Mouse (Mus musculus) megakaryocyte, embryonic 14.5 days (primary cell): Measurements from ENCODE around the gene Sh3bp5l.
"Not testable (repeated sequence)": the region's sequence is repeated elsewhere in the genome, so short reads cannot be mapped to it uniquely, and the experiment has no call there.

Source experiments
- FLI1 ChIP-seq: IDR thresholded peaks from 2 replicates; pipeline ENCODE4 v1.6.1; 2012; ENCODE audit warnings: low read length, inconsistent platforms, mixed read lengths
- GATA1 ChIP-seq: IDR thresholded peaks from 3 replicates; pipeline ENCODE4 v1.6.1; 2012; ENCODE audit warnings: mixed read lengths, low read length, inconsistent platforms, borderline replicate concordance

DNA sequence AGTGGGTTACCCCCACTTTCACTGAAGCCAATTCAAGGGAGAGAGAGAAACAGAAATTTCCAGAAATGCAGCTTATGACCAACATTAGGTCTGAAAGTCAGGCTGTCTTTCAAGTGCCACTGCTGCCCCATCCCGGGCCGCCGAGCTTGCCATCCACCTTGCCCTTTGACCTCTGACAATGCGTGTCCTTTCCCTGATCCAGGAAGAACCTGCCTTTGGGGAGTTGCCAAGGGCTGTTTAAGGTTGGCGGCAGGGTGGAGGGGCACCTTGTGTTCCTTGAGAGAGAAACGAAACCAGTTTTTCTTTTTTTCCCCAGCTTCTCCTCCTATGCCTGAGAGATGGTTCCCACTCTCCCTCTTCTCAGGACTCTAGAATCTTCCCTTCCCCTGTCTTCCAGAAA is 32.0 kb downstream of the Sh3bp5l start:
- not testable (repeated sequence) for TF ChIP-seq GATA1, FLI1
